Mouse (Mus musculus) kidney, adult 11 months (tissue): Measurements from ENCODE around the gene Gm9044.
A peak's percentile ranks its signal among the peaks of the same experiment; 100 is the strongest.
"Not testable (repeated sequence)": the region's sequence is repeated elsewhere in the genome, so short reads cannot be mapped to it uniquely, and the experiment has no call there.

Experiments
- DNase-seq: peaks from one replicate; pipeline ENCODE4 v3.0.0; 2022

Gm9044 gene

GRCm38 (mm10) chr10:118332308-118332707 lies at the start of gene Gm9044:
Gene Gm9044 (minus strand): TSS chr10:118332408.
- DNase-seq, result not testable (repeated sequence)

GRCm38 (mm10) chr10:118370443-118370842 lies 38.2 kb upstream of the Gm9044 start:
- DNase-seq, result peak; percentile 39

- no peak for DNase-seq
Measured at GRCm38 (mm10) chr10:118369518-118369917, 37.3 kb upstream of the Gm9044 start.

GRCm38 (mm10) chr10:118354005-118354404 lies 21.8 kb upstream of the Gm9044 start, which contains the start of gene Gm9049:
Gene Gm9049 (minus strand): TSS chr10:118354105.
- DNase-seq, result not testable (repeated sequence)

- not testable (repeated sequence) for DNase-seq
Measured at GRCm38 (mm10) chr10:118348579-118348978, 16.4 kb upstream of the Gm9044 start, which contains the start of gene Gm9048. Gene Gm9048 (minus strand): TSS chr10:118348679.

- not testable (repeated sequence) for DNase-seq
Measured at GRCm38 (mm10) chr10:118343155-118343554, 10.9 kb upstream of the Gm9044 start, which contains the start of gene Gm9046. Gene Gm9046 (minus strand): TSS chr10:118343255.

GRCm38 (mm10) chr10:118337731-118338130 lies 5.5 kb upstream of the Gm9044 start, which contains the start of gene Gm9045:
Gene Gm9045 (minus strand): TSS chr10:118337831.
- DNase-seq, result not testable (repeated sequence)

GRCm38 (mm10) chr10:118326869-118327268 lies 5.3 kb downstream of the Gm9044 start, which contains the start of gene Gm9040:
Gene Gm9040 (minus strand): TSS chr10:118326969.
- DNase-seq, result not testable (repeated sequence)

- no peak for DNase-seq
Measured at GRCm38 (mm10) chr10:118319024-118319423, 13.2 kb downstream of the Gm9044 start.

GRCm38 (mm10) chr10:118302133-118302532 lies 30.1 kb downstream of the Gm9044 start:
- not testable (repeated sequence) for DNase-seq

- DNase-seq, result no peak
Measured at GRCm38 (mm10) chr10:118294938-118295337, 37.3 kb downstream of the Gm9044 start, which contains the start of gene Iltifb. Gene Iltifb (minus strand): TSS chr10:118295038.

- not testable (repeated sequence) for DNase-seq
Measured at GRCm38 (mm10) chr10:118283016-118283415, 49.2 kb downstream of the Gm9044 start.

GRCm38 (mm10) chr10:118282565-118282964 lies 49.6 kb downstream of the Gm9044 start:
- not testable (repeated sequence) for DNase-seq
